Mouse (Mus musculus): ENCODE measurements around the gene Snx21.
"Not testable (repeated sequence)": the region's sequence is repeated elsewhere in the genome, so short reads cannot be mapped to it uniquely, and the experiment has no call there.

Gene Snx21

GRCm38 (mm10) chr2:164792400-164793190 lies 7.0 kb downstream of the Snx21 start:
- no peak for DNase-seq (ENCODE audit: low read depth in 1 of 2, low spot score in 2 of 2)

GRCm38 (mm10) chr2:164793236-164793635 lies 7.6 kb downstream of the Snx21 start:
- DNase-seq (ENCODE audit: low read depth in 1 of 2, low spot score in 2 of 2) = no peak

GRCm38 (mm10) chr2:164793772-164794171 lies 8.1 kb downstream of the Snx21 start:
- DNase-seq (ENCODE audit: low read depth in 1 of 2, low spot score in 2 of 2) = no peak

DNA sequence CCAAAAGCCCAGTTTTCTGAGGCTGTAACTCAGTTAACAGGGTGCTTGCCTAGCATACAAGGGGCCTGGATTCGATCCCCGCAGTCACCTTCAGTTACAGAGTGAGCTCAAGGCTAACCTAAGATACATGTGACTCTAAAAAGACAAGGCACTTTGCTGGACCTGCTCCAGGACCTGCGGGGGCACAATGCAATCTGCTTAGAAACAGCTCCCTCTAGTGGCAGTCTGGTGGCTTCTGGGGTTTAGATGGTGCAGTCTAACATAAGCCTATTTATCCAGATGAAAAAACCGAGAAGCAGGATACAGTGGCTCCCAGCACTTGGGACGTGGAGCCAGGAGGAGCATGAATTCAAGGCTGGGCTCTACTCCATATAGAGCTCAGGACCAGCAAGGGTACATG lies 8.7 kb downstream of the Snx21 start:
- peak in 1 of 2 experiments; percentile 49 for DNase-seq (ENCODE audit: low read depth in 1 of 2, low spot score in 2 of 2)

DNA sequence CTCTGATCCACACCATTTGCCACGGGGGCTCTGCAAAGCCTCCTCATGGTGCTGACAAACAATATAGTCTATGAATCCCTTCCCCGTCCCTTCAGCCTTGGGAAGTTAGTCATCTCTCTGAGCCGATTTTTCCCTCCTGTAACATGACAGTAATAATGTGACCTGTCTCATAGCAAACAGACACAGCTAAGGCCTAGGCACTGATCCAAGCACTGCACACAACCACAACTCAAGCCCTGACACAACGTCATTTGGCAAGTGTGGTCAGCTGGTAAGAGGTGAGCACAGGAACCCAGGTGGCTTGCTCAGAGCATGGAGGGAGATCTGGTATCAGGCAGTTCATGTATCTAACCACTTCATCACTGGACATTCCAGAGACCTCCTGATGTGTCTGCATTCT lies 10.2 kb downstream of the Snx21 start:
- DNase-seq (ENCODE audit: low read depth in 1 of 2, low spot score in 2 of 2) = no peak

- not testable (repeated sequence) for DNase-seq (ENCODE audit: low read depth in 1 of 2, low spot score in 2 of 2)
These were observed 12.9 kb downstream of the Snx21 start for GRCm38 (mm10) chr2:164798554-164798953.

DNA sequence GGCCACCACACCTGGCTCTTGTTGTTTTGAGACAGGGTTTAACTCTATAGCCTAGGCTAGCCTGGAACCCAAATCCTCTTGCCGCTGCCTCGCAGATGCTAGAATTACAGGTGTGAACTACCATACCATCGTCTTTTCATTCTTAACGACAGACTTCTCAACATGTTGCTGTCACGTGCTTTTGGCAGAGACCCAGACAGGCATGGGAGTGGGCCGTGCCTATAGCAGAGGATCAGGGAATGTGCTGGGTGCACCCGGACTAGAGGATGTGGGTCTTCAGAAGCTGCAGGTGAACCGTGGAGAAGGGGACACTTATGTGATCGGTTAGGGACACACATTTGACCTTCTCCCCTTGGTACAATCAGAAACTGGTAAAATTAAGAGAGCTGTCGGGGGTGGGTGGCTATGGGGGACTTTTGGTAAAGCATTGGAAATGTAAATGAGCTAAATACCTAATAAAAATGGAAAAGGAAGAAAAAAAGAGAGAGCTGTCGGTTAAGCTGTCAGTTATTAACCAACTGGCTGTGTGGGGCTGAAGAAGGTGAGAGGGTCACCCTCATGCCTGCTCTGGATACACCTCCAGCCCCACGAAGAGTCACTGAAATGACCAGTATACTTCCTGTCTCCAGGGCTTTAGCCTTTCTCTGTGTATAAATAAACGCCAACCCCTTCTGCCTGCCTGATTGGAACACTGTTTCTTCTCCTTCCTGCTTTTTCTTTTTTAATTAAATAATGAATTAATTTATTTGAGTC lies 14.8 kb downstream of the Snx21 start:
- DNase-seq (ENCODE audit: low read depth in 1 of 2, low spot score in 2 of 2) = no peak

- DNase-seq (ENCODE audit: low read depth in 1 of 2, low spot score in 2 of 2) = no peak
These were observed 17.7 kb downstream of the Snx21 start for GRCm38 (mm10) chr2:164803201-164803920.

- no peak for DNase-seq (ENCODE audit: low read depth in 1 of 2, low spot score in 2 of 2)
These were observed 18.3 kb downstream of the Snx21 start for GRCm38 (mm10) chr2:164803921-164804313.

GRCm38 (mm10) chr2:164804533-164805331 lies 19.1 kb downstream of the Snx21 start, which contains the start of the genes Acot8 and Zswim3:
TSS of gene Acot8 (minus strand) at chr2:164804882.
TSS of gene Zswim3 (plus strand) at chr2:164805098.
- peak; percentile 96 to 97 for DNase-seq (ENCODE audit: low read depth in 1 of 2, low spot score in 2 of 2)

- DNase-seq (ENCODE audit: low read depth in 1 of 2, low spot score in 2 of 2) = no peak
These were observed 19.7 kb downstream of the Snx21 start for GRCm38 (mm10) chr2:164805332-164805718.

GRCm38 (mm10) chr2:164806614-164807013 lies 21.0 kb downstream of the Snx21 start:
- no peak for DNase-seq (ENCODE audit: low read depth in 1 of 2, low spot score in 2 of 2)

GRCm38 (mm10) chr2:164813557-164813956 lies 27.9 kb downstream of the Snx21 start:
- DNase-seq (ENCODE audit: low read depth in 1 of 2, low spot score in 2 of 2) = no peak

DNA sequence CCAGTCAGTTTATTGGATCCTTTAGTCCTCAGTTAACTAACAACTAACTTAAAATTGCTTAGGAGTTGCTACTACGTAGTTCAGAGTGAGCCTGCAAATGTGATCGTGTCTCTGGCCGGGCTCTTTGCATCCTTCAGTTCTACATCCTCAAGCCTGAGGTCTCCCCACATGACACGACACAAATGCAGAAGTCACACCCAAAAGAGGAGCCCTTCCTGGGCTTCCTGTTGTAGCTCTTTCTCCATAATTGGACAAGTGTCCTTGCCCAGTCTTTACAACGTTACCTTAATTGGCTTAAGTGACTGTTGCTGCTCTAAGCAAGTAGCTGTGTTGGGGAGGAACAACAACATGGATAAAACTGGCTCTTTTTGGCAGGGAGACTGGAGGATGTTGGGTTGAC lies 29.7 kb downstream of the Snx21 start:
- DNase-seq (ENCODE audit: low read depth in 1 of 2, low spot score in 2 of 2) = peak in 1 of 2 experiments; percentile 31

DNA sequence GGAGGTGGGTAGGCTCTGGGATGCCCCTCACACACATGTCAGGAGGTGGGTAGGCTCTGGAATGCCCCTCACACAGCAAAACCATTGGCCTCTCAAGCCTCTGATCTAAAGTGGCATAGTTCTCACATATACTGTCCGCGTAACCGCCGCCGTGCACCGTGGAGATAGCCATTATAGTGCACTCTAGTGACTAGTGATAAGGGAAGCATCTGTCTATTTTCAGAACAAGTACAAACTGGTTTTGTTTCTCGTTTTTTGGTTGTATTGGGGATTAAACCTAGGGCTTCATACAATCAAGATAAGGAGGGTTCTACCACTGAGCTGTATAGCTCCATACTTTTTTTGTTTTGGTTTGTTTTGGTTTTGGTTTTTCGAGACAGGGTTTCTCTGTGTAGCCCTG lies 30.2 kb downstream of the Snx21 start:
- DNase-seq (ENCODE audit: low read depth in 1 of 2, low spot score in 2 of 2) = no peak

DNA sequence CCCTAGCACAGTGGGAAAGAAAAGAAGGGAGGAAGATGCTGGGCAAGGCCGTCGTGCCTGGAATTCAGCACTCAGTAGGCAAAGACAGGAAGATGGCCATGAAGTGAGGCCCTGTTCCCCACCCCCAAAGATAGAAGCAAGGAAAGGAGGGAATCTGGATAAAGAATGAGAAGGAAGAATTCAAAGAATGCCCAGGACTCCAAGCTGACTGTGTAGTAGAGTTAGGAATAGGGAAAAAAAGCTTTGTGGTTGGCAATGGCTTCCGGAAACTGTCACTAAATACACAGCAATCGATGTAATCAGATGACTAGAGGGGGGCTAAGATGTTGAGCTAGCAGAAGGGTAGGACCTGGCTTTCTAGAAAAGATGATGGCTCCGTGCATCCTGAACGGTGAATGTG lies 31.6 kb downstream of the Snx21 start:
- no peak for DNase-seq (ENCODE audit: low read depth in 1 of 2, low spot score in 2 of 2)

GRCm38 (mm10) chr2:164817703-164818102 lies 32.1 kb downstream of the Snx21 start:
- no peak for DNase-seq (ENCODE audit: low read depth in 1 of 2, low spot score in 2 of 2)

DNA sequence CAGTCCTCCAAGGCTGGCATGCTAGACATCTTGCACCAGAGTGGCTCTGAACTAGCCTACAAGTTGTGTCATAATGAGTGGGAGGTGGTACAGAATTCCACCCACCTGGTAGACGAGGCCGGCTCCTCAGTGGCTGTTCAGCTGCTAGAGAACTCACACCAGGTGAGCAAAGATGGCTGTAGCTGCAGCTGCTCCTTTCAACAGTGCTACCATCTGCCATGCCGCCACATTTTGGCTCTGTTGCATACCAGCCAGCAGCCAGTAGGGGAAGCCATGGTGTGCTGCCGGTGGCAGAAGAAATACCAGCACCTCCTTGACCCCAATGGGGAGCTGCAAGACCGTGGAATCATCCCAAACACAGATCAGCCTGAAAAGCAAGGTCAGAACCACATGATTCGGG lies 35.4 kb downstream of the Snx21 start:
- no peak for DNase-seq (ENCODE audit: low read depth in 1 of 2, low spot score in 2 of 2)

- DNase-seq (ENCODE audit: low read depth in 1 of 2, low spot score in 2 of 2) = peak; percentile 97 to 98
These were observed 37.1 kb downstream of the Snx21 start, which contains the start of gene Zswim1 for GRCm38 (mm10) chr2:164822636-164823165. TSS of gene Zswim1 (plus strand) at chr2:164822686.

DNA sequence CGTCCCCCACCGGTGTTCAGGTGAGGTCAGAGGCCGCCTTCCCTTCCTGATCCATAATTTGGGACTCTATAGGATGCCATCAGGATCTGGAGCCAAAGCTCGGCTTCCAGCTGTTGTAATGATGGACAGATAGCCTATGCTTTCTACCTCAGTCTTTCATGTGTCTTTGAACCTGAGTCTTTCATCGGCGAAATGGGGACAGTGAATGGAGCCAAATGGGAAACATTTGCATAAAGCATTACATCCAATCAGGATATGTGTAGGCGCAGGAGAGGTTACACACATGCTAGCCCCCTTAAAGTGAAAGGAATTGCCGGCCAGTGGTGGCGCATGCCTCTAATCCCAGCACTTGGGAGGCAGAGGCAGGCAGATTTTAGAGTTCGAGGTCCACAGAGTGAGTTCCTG lies 37.6 kb downstream of the Snx21 start:
- DNase-seq (ENCODE audit: low read depth in 1 of 2, low spot score in 2 of 2) = no peak

Data from monocyte, adult 2 months (primary cell).